Mouse (Mus musculus): ENCODE data around the gene Slc35b2. TPM values are rescaled to one million over a fixed set of nuclear protein-coding genes. Genes with fewer than 3 reads are reported as not detected.

The Slc35b2 gene
- polyA plus RNA-seq, 1 experiment from 2014 or later: 79.5 TPM

DNA sequence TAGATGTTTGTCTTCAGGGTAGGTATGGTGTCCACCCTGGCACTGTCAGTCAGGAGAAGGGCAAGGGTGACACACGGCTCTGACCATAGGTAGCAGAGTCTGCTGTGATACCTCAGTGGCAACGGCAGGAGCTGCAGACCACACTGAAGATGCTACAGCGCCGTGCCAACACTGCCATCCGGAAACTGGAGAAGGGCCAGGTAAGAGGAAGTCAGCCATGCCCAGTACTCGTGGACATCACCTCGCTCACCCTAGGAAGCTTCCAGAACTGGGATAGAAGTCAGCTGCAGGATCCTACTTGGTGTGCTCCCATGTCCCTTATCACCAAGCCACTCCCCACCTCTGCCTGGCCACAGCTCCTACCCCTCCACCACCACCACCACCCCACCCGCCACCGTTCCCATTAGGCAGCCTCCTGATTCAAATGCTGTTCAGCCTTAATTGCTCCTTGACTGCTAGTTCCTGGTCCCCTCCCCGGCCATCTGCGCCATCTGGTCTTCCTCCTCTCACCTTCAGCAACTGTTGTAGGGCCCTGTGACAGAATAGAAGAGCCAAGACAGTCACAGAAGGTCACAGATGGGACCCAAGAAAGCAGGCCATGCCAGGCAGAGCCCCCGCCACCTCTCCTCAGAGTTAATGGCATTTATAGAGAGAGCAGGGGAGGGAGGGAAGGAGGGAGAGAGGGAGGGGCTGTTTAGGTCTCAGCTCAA, 44.8 kb upstream of the Slc35b2 start:
- no peak for TF ChIP-seq CTCF (IDR thresholded peaks at IDR 0.05; ENCODE audit: low read depth)
- no peaks in the 10 kb centered on the region for H3K9me3 ChIP-seq (ENCODE audit: control insufficient read depth)
- H3K4me1 ChIP-seq (replicated peaks; ENCODE audit: control insufficient read depth, insufficient read depth, low read length): no peaks in the 10 kb centered on the region
- no peak overlapping the region for H3K27ac ChIP-seq (ENCODE audit: low read depth, low read length)
- 80% methylated on average over 12 of the region's 12 CpGs for WGBS
- H3K27me3 ChIP-seq (replicated peaks; ENCODE audit: control insufficient read depth, insufficient read depth, low read length): peaks cover 3% of the 10 kb centered on the region; the same call in 1 of the 2 replicates
- no peak overlapping the region for H3K4me3 ChIP-seq (ENCODE audit: low read depth, low read length)
- peaks cover 16% of the 10 kb centered on the region; the same call in 1 of the 2 replicates for H3K36me3 ChIP-seq (ENCODE audit: control insufficient read depth, insufficient read depth)
- ATAC-seq: no peak
- no peak overlapping the region for H3K4me2 ChIP-seq (replicated peaks; ENCODE audit: low read depth)
- no peak overlapping the region for H3K9ac ChIP-seq (ENCODE audit: low read depth, low read length)

- 83% methylated on average over 11 of the region's 11 CpGs for WGBS
Observed at GRCm38 (mm10) chr17:45520136-45520535, 43.5 kb upstream of the Slc35b2 start.

DNA sequence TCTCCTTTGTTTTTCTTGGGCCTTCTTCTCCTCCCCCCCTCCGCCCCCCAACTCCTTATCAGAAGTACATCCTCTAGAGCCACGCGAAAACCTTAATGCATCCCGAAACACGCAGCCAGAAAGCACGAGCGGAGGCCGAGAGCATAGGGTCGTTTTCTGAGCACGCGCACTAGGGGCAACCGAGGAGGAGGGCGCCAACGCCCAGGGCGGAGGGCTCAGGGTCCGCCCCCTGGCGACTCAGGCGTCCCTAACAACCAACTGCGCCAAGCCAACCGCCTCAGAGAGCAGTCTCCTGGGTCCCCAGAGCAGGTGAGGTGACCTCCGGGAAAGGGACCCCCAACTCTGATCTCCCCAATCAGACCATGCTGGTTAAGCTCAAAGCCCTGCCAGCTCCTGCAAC, 40.4 kb upstream of the Slc35b2 start, which contains the start of gene Tcte1:
Tcte1 (plus strand) TSS at position 172 of the 400 bp plus-strand sequence.
- ATAC-seq: no peak
- no peak for TF ChIP-seq CTCF (IDR thresholded peaks at IDR 0.05; ENCODE audit: low read depth)
- WGBS: under 1% methylated on average over 20 of the region's 21 CpGs
- Histone ChIP-seq H3K4me2 (replicated peaks; ENCODE audit: low read depth) (peak within 1 kb of the TSS; percentile 55), H3K36me3 (ENCODE audit: control insufficient read depth, insufficient read depth) (peaks cover 6% of the 10 kb centered on the region; the same call in 1 of the 2 replicates), H3K9me3 (ENCODE audit: control insufficient read depth) (no peaks in the 10 kb centered on the region), H3K27ac (ENCODE audit: low read depth, low read length) (no peak within 1 kb of the TSS), H3K4me3 (ENCODE audit: low read depth, low read length) (peak within 1 kb of the TSS; percentile 14), H3K4me1 (replicated peaks; ENCODE audit: control insufficient read depth, insufficient read depth, low read length) (no peaks in the 10 kb centered on the region), H3K9ac (ENCODE audit: low read depth, low read length) (no peak within 1 kb of the TSS), H3K27me3 (replicated peaks; ENCODE audit: control insufficient read depth, insufficient read depth, low read length) (peaks cover 9% of the 10 kb centered on the region; the same call in 1 of the 2 replicates)

More at GRCm38 (mm10) chr17:45520136-45520535, 43.5 kb upstream of the Slc35b2 start:
- H3K27me3 ChIP-seq (replicated peaks; ENCODE audit: control insufficient read depth, insufficient read depth, low read length): peaks cover 9% of the 10 kb centered on the region; the same call in 1 of the 2 replicates
- ATAC-seq: no peak
- H3K4me3 ChIP-seq (ENCODE audit: low read depth, low read length): no peak overlapping the region
- no peaks in the 10 kb centered on the region for H3K4me1 ChIP-seq (replicated peaks; ENCODE audit: control insufficient read depth, insufficient read depth, low read length)
- no peak for TF ChIP-seq CTCF (IDR thresholded peaks at IDR 0.05; ENCODE audit: low read depth)
- H3K9ac ChIP-seq (ENCODE audit: low read depth, low read length): no peak overlapping the region
- no peaks in the 10 kb centered on the region for H3K9me3 ChIP-seq (ENCODE audit: control insufficient read depth)
- H3K36me3 ChIP-seq (ENCODE audit: control insufficient read depth, insufficient read depth): peaks cover 16% of the 10 kb centered on the region; the same call in 1 of the 2 replicates
- no peak overlapping the region for H3K4me2 ChIP-seq (replicated peaks; ENCODE audit: low read depth)
- H3K27ac ChIP-seq (ENCODE audit: low read depth, low read length): no peak overlapping the region

DNA sequence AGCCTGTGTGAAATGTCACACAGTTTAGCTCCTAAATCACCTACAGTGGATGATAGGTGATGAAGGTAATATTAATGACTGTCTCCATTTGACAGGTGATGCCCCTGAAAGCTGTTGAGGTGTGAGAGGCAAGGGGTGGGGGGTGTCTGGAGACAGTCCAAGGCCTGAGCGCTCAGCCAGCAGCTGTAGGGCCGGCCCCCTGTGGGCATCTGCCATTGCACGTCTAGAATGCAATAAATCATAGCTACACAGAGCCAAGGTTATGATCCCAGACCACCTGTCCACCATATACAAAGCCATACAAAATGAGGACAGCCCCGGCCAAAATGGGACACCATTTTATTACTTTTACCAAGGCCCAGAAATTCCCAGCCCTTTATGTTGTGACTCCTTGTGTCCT, 38.7 kb upstream of the Slc35b2 start:
- Histone ChIP-seq H3K27me3 (replicated peaks; ENCODE audit: control insufficient read depth, insufficient read depth, low read length) (peaks cover 19% of the 10 kb centered on the region), H3K9ac (ENCODE audit: low read depth, low read length) (no peak overlapping the region), H3K27ac (ENCODE audit: low read depth, low read length) (no peak overlapping the region), H3K36me3 (ENCODE audit: control insufficient read depth, insufficient read depth) (no peaks in the 10 kb centered on the region; the same call in 1 of the 2 replicates), H3K4me2 (replicated peaks; ENCODE audit: low read depth) (no peak overlapping the region), H3K4me1 (replicated peaks; ENCODE audit: control insufficient read depth, insufficient read depth, low read length) (no peaks in the 10 kb centered on the region), H3K4me3 (ENCODE audit: low read depth, low read length) (no peak overlapping the region), H3K9me3 (ENCODE audit: control insufficient read depth) (no peaks in the 10 kb centered on the region)
- WGBS: 61% methylated on average over 4 of the region's 4 CpGs
- ATAC-seq: no peak
- no peak for TF ChIP-seq CTCF (IDR thresholded peaks at IDR 0.05; ENCODE audit: low read depth)

GRCm38 (mm10) chr17:45526571-45526970, 37.1 kb upstream of the Slc35b2 start:
- no peak overlapping the region for H3K4me2 ChIP-seq (replicated peaks; ENCODE audit: low read depth)
- 21% methylated on average over 5 of the region's 5 CpGs for WGBS
- no peaks in the 10 kb centered on the region for H3K9me3 ChIP-seq (ENCODE audit: control insufficient read depth)

GRCm38 (mm10) chr17:45530346-45530782, 33.3 kb upstream of the Slc35b2 start:
- H3K4me3 ChIP-seq (ENCODE audit: low read depth, low read length): no peak overlapping the region
- no peak for TF ChIP-seq CTCF (IDR thresholded peaks at IDR 0.05; ENCODE audit: low read depth)

More at GRCm38 (mm10) chr17:45526571-45526970, 37.1 kb upstream of the Slc35b2 start:
- no peak for TF ChIP-seq CTCF (IDR thresholded peaks at IDR 0.05; ENCODE audit: low read depth)
- Histone ChIP-seq H3K36me3 (ENCODE audit: control insufficient read depth, insufficient read depth) (no peaks in the 10 kb centered on the region), H3K27ac (ENCODE audit: low read depth, low read length) (no peak overlapping the region), H3K27me3 (replicated peaks; ENCODE audit: control insufficient read depth, insufficient read depth, low read length) (peaks cover 28% of the 10 kb centered on the region), H3K4me3 (ENCODE audit: low read depth, low read length) (no peak overlapping the region), H3K9ac (ENCODE audit: low read depth, low read length) (no peak overlapping the region), H3K4me1 (replicated peaks; ENCODE audit: control insufficient read depth, insufficient read depth, low read length) (no peaks in the 10 kb centered on the region)
- ATAC-seq: no peak

More at GRCm38 (mm10) chr17:45530346-45530782, 33.3 kb upstream of the Slc35b2 start:
- Histone ChIP-seq H3K36me3 (ENCODE audit: control insufficient read depth, insufficient read depth) (no peaks in the 10 kb centered on the region), H3K4me2 (replicated peaks; ENCODE audit: low read depth) (no peak overlapping the region), H3K4me1 (replicated peaks; ENCODE audit: control insufficient read depth, insufficient read depth, low read length) (no peaks in the 10 kb centered on the region), H3K9ac (ENCODE audit: low read depth, low read length) (no peak overlapping the region), H3K9me3 (ENCODE audit: control insufficient read depth) (no peaks in the 10 kb centered on the region), H3K27ac (ENCODE audit: low read depth, low read length) (no peak overlapping the region), H3K27me3 (replicated peaks; ENCODE audit: control insufficient read depth, insufficient read depth, low read length) (peaks cover 40% of the 10 kb centered on the region)
- ATAC-seq: no peak
- 38% methylated on average over 13 of the region's 13 CpGs for WGBS

Data from intestine, postnatal 0 days (tissue).